Mouse (Mus musculus) embryonic facial prominence, embryonic 11.5 days (tissue): ENCODE results near the gene Crabp1. TPM values are rescaled to one million over a fixed set of nuclear protein-coding genes. Genes with fewer than 3 reads are reported as not detected.

Experiments
- ATAC-seq: fragments of 200-750 bp; cut with Nextera tagmentation; replicated peaks from 2 replicates; pipeline ENCODE4 v1.8.0; 2017; ENCODE audit warnings: low read depth; ENCODE audit not compliant: insufficient number of reproducible peaks, low FRiP score, low TSS enrichment
- DNase-seq: peaks from one replicate; pipeline ENCODE4 v3.0.0-alpha.2; 2015; ENCODE audit warnings: low spot score
- H3K27ac ChIP-seq: fragments of 300-500 bp; sonication (generic); replicated peaks from 2 replicates; pipeline ENCODE4 v1.5.1; 2014; ENCODE audit warnings: mild to moderate bottlenecking, low read depth, low read length, control low read depth
- H3K27me3 ChIP-seq: fragments of 300-500 bp; sonication (generic); 2 replicates; pipeline ENCODE4 v1.6.1; 2014; ENCODE audit warnings: mild to moderate bottlenecking, low read length, moderate library complexity, mixed read lengths; ENCODE audit not compliant: control insufficient read depth, insufficient read depth
- H3K36me3 ChIP-seq: fragments of 300-500 bp; sonication (generic); replicated peaks from 2 replicates; pipeline ENCODE4 v1.6.1; 2014; ENCODE audit warnings: low read depth, mild to moderate bottlenecking, low read length, moderate library complexity, mixed read lengths; ENCODE audit not compliant: control insufficient read depth, insufficient read depth
- H3K4me1 ChIP-seq: fragments of 300-500 bp; sonication (generic); 2 replicates; pipeline ENCODE4 v1.6.1; 2014; ENCODE audit warnings: low read length, mixed read lengths; ENCODE audit not compliant: control insufficient read depth, insufficient read depth
- H3K4me2 ChIP-seq: fragments of 300-500 bp; sonication (generic); 2 replicates; pipeline ENCODE4 v1.6.1; 2014; ENCODE audit warnings: low read depth, mild to moderate bottlenecking, control low read depth, low read length, moderate library complexity
- H3K4me3 ChIP-seq: fragments of 300-500 bp; sonication (generic); 2 replicates; pipeline ENCODE4 v1.5.1; 2014; ENCODE audit warnings: low read depth, low read length, control low read depth
- H3K9ac ChIP-seq: fragments of 300-500 bp; sonication (generic); replicated peaks from 2 replicates; pipeline ENCODE4 v1.6.1; 2014; ENCODE audit warnings: mild to moderate bottlenecking, control low read depth, low read length
- H3K9me3 ChIP-seq: fragments of 300-500 bp; sonication (generic); replicated peaks from 2 replicates; pipeline ENCODE4 v1.6.1; 2016; ENCODE audit warnings: mild to moderate bottlenecking, low read length, inconsistent platforms, mixed read lengths; ENCODE audit not compliant: control insufficient read depth
- WGBS: fragments of 180-500 bp; shearing (Covaris S2); extraction: QIAGEN DNeasy Blood & Tissue Kit; methylation state at CpG from one replicate; pipeline ENCODE4 v1.1.7; 2014; 5-methylcytosine and 5-hydroxymethylcytosine counted together
- polyA plus RNA-seq: library from polyadenylated mRNA; unstranded; fragments of >200 nt; fragmentation: Nextera tagmentation; extraction: Ambion mirVana; gene quantifications from 2 replicates; pipeline ENCODE4 v1.2.1, GENCODE M21; 2014

Gene Crabp1
- polyA plus RNA-seq, 1 experiment from 2014 or later, result 962 TPM

GRCm38 (mm10) chr9:54734639-54735252 lies 29.8 kb upstream of the Crabp1 start:
- H3K4me1 ChIP-seq, result no peaks in the 10 kb centered on the region
- no peaks in the 10 kb centered on the region for H3K36me3 ChIP-seq
- peak overlapping the region; percentile 83 for H3K9ac ChIP-seq
- ATAC-seq, result no peak
- 20% methylated on average over 11 of the region's 11 CpGs for WGBS
- peak overlapping the region; percentile 77 for H3K4me3 ChIP-seq
- H3K9me3 ChIP-seq, result no peaks in the 10 kb centered on the region
- H3K27ac ChIP-seq, result no peak overlapping the region
- peak overlapping the region; percentile 64 for H3K4me2 ChIP-seq
- DNase-seq, result no peak
- no peaks in the 10 kb centered on the region for H3K27me3 ChIP-seq

- H3K27ac ChIP-seq, result no peak overlapping the region
- H3K4me2 ChIP-seq, result no peak overlapping the region
- no peak overlapping the region for H3K4me3 ChIP-seq
- 0 out of 2 replicates have a peak, but pooled peaks have one; percentile 2 for ATAC-seq
- H3K36me3 ChIP-seq, result no peaks in the 10 kb centered on the region
- H3K9ac ChIP-seq, result no peak overlapping the region
- H3K27me3 ChIP-seq, result no peaks in the 10 kb centered on the region
- no peaks in the 10 kb centered on the region for H3K9me3 ChIP-seq
- 23% methylated on average over 9 of the region's 9 CpGs for WGBS
- H3K4me1 ChIP-seq, result no peaks in the 10 kb centered on the region
- peak; percentile 92 for DNase-seq
These were observed 28.3 kb upstream of the Crabp1 start for GRCm38 (mm10) chr9:54736284-54736701.

- 16% methylated on average over 3 of the region's 3 CpGs for WGBS
- Histone ChIP-seq H3K4me2 (no peak overlapping the region), H3K36me3 (no peaks in the 10 kb centered on the region), H3K9me3 (no peaks in the 10 kb centered on the region), H3K9ac (no peak overlapping the region), H3K4me1 (no peaks in the 10 kb centered on the region), H3K27ac (no peak overlapping the region), H3K4me3 (no peak overlapping the region), H3K27me3 (no peaks in the 10 kb centered on the region)
- ATAC-seq (no peak), DNase-seq (peak; percentile 85)
These were observed 26.2 kb upstream of the Crabp1 start for GRCm38 (mm10) chr9:54738376-54738775.

GRCm38 (mm10) chr9:54743891-54744290 lies 20.7 kb upstream of the Crabp1 start:
- Histone ChIP-seq H3K9me3 (no peaks in the 10 kb centered on the region), H3K4me3 (no peak overlapping the region), H3K4me1 (no peaks in the 10 kb centered on the region; the same call in 1 of the 2 replicates), H3K27me3 (no peaks in the 10 kb centered on the region), H3K4me2 (no peak overlapping the region), H3K36me3 (no peaks in the 10 kb centered on the region), H3K9ac (no peak overlapping the region), H3K27ac (no peak overlapping the region)
- ATAC-seq (no peak), DNase-seq (no peak)
- 80% methylated on average over 4 of the region's 4 CpGs for WGBS

DNA sequence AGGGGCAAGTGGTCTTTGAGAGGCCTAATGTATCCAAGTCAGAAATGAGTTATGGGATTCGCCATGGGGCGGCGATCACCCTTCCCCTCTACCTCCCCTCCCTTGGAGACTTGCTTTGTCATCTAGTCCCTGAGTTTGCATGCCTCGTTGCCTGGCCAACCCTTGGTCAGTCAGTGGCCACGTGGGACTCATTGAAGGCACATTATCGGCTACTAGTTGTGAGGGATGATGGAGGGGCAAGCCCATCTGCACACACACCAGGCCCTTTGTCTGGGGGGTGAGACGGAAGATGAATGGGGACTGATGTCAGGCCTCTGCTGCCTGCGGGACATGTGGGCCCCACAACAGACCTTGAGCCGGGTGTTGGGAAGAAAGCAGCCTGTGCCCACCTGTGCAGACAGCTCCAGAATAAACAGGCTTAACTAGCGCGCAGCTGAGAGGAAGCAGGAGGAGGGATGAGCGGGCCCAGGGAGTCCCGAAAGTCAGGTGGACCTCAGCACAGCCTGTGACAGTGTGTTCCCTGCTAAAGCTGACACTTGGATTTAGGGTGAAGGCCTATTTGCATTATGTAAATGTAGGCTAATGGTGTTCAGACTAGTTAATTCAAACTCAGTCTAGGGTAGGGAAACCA lies 18.7 kb upstream of the Crabp1 start:
- no peaks in the 10 kb centered on the region; the same call in 1 of the 2 replicates for H3K4me1 ChIP-seq
- DNase-seq, result no peak

DNA sequence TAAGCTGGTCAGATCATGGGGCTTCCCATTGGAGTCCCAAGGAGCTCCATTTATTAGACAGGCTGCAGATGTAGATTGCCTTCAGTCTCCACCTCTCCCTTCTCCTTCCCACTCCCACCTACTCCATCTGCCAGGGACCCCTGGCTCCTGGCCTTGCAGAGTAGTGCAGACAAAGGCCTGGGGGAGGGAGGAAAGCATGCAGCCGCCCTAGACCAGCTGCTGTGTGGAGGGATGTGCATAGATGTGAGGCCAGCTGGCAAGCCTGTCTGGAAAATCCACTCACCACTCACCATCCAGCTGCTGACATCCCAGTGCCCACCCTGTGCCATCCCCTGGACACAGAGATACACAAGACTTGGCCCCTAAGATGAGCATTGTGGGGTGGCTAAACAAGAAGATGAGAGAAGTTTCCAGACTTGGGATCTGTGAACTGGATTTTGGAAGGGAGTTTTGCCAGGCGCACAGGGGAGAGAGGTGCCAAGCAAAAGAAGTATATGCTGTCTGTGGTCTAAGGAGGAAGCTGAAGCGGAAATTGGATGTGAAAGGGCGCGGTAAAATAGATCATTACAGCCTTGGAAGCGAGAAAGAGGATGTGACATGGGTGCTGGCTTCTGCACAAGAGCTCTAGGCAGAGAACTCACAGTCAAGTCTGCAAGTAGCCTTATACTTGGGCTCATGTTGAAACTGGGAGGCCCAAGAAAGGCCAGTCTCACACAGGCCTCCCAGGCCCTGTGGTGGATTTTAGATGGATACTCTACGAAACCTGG lies 14.2 kb upstream of the Crabp1 start:
- DNase-seq, result no peak
- H3K27ac ChIP-seq, result no peak overlapping the region

More for the DNA sequence above, 18.7 kb upstream of the Crabp1 start:
- Histone ChIP-seq H3K27me3 (no peaks in the 10 kb centered on the region), H3K36me3 (no peaks in the 10 kb centered on the region), H3K9ac (no peak overlapping the region), H3K9me3 (no peaks in the 10 kb centered on the region), H3K4me2 (no peak overlapping the region), H3K4me3 (no peak overlapping the region), H3K27ac (no peak overlapping the region)
- ATAC-seq, result peak; percentile 41
- 49% methylated on average over 13 of the region's 13 CpGs for WGBS

GRCm38 (mm10) chr9:54751684-54752083 lies 12.9 kb upstream of the Crabp1 start:
- 85% methylated on average over 2 of the region's 2 CpGs for WGBS

More for the DNA sequence above, 14.2 kb upstream of the Crabp1 start:
- Histone ChIP-seq H3K4me1 (peaks cover 4% of the 10 kb centered on the region; the same call in 1 of the 2 replicates), H3K9ac (no peak overlapping the region), H3K4me3 (no peak overlapping the region), H3K36me3 (no peaks in the 10 kb centered on the region), H3K9me3 (no peaks in the 10 kb centered on the region), H3K27me3 (no peaks in the 10 kb centered on the region), H3K4me2 (no peak overlapping the region)
- no peak for ATAC-seq
- WGBS, result 85% methylated on average over 7 of the region's 7 CpGs

More at GRCm38 (mm10) chr9:54751684-54752083, 12.9 kb upstream of the Crabp1 start:
- no peaks in the 10 kb centered on the region for H3K27me3 ChIP-seq
- H3K4me2 ChIP-seq, result no peak overlapping the region
- H3K9ac ChIP-seq, result no peak overlapping the region
- no peaks in the 10 kb centered on the region for H3K36me3 ChIP-seq
- no peak overlapping the region for H3K27ac ChIP-seq
- no peak for DNase-seq
- peaks cover 4% of the 10 kb centered on the region; the same call in 1 of the 2 replicates for H3K4me1 ChIP-seq
- no peaks in the 10 kb centered on the region for H3K9me3 ChIP-seq
- no peak for ATAC-seq
- no peak overlapping the region for H3K4me3 ChIP-seq
